Mouse (Mus musculus) T-cell, adult 2 months (primary cell): ENCODE measurements around the gene Taf5l.

Source experiments
- DNase-seq: peaks from one replicate; pipeline ENCODE4 v3.0.0; 2022; ENCODE audit warnings: low spot score

Gene Taf5l

DNA sequence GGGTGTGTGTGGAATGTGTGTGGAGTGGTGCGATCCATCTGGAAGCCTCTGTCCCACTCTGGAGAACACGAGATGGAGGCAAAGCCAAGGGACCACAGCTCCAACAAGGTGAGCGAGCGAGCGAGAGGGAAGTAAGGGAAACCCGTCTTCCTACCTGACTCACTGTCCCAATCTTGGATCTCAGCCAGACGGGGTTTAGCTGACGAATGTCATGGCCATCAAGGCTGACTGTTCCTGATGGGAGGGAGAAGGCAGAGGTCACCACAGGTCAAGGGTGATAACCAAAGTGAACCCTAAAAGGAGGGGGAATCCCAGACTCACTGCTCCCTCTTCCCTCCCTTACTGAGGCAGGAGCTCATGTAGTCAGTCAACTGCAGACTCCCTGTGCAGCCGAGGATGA, 61.1 kb downstream of the Taf5l start:
- DNase-seq = no peak

DNA sequence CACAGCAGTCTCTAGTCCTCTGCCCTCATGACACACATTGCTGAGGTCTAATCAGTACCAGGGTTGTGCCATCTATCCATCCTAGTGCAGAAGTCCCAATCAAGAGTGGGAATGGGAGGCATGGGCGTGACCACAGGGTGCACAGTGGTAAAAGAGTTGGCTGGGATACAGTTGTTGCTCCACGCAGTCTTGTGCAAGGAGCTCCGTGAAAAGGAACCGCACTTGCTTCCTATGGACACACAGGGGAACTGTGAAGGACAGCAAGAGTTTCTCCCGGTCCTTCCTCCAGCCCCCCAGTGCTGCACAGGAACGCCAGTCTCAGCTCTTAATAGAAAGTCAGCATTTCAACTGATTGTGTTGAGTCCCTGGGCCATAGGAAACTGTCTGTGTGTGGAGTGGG, 61.7 kb downstream of the Taf5l start:
- DNase-seq = no peak

DNA sequence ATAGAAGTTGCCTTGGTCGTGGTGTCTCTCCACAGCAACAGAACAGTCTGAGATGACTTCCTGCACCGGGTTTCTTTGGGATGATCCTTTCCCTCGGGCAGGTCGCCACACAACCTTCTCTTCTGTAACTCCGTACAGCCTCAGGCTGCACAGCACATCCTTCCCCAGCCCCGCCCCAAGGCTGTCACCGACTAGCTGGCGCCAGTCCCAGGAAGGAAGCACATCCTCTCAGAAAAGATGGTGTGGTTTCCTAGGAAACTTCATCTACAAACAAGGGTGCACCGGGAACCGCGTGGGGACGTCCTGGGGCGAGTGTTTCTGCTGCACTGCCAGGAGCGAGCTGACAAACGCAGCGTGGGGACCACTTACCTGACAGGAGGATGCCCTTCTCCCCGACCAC, 63.1 kb downstream of the Taf5l start:
- no peak for DNase-seq

DNA sequence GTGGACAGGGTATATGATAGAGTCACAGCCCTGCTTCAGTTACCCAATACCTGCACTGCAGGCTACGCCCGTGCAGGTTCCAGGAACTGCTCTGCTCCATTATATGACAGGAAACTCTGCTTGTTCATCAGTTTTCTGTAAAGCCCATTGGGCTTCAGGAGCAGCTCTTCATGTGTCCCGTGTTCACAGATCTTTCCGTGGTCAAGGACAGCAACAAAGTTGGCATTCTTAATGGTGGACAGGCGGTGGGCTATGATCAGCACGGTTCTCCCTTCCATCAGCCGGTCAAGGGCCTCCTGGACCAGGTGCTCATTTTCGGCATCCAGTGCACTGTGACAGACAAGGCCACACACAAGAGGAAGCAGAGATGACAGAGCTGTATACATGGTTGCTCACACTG, 67.0 kb downstream of the Taf5l start:
- no peak for DNase-seq

- no peak for DNase-seq
Observed at GRCm38 (mm10) chr8:123953686-123954085, 67.5 kb downstream of the Taf5l start.

DNA sequence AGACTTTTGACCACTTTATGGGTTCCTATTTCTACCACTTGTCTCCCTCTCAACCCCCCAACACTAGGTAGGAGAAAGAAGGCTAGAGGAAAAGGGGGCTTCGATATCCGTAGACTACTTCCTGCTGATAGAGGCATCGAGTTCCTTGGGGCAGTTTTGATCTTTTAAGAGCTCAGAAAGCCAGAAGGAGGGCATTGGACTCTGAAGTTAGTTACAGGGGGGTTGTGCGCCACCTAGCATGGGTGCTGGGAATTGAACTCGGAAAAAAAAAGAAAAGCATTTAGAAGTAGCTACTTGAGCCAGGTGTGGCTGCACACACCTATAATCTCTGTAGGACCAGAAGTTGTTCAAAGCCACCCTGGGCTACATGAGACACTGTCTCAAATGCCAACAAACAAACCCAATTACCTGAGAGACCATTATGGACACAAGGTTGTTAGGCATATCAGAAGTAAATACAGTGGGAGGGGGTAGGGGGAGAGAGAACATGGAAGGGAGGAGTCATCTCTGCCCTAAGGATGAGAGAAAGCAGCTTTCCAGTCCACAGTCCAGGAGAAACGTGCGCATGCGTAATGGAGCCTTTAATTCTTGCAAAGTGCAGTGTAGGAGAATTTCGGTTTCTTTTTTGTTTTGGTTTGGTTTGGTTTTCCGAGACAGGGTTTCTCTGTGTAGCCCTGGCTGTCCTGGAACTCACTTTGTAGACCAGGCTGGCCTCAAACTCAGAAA, 71.0 kb downstream of the Taf5l start:
- peak; percentile 72 for DNase-seq

DNA sequence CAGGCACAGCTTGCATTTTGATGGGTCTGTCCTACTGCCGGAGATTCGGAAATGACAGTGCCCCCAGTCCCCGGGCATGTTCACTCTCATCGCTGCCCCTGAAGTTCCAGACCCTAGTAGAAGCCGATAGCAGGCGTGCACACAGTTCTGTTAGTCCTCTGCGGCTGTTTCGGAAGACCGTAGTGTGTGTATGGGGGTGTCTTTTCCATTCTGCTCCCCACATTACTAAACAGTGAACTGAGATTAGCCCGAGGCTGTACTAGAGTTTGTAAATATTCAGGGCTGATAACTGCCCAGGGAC, 71.6 kb downstream of the Taf5l start:
- no peak for DNase-seq

DNA sequence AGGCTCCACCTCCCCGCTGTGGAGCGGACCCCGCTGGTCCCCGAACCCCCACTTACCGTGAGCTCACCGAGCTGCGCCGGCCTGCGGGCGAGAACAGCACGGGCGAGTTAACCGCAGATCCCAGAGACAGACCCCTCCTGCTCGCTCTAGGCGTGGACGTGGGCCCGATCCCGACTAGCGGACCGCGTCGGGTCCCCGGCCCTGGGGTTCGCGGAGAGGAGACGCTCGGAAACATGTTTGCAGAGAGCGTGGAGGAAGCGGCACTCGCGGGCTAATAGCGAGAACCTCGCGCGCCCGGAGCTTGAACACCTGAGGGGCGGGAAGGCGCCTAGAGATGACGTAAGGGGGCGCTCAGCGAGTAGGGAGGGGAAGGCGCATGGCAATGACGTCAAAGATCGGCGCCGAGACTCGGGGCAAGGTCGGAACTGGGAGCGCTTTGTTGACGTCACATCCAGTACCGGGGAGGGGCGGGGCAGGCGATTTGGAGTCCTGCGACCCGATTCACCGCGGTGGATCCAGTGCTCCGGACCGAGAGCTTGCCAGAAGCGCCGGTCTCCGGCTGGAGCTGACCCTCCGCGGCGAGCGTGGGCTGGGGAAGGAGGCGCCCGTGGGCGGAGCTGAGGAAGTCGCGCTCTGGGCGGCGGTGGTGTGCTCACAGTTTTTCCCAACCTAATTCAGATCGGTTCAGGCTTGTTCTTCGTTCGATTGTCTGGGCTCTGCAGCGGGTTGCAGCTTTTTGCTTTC, 72.1 kb downstream of the Taf5l start, which contains the start of gene Nup133:
Gene Nup133 (minus strand): TSS at position 324 of the 744 bp plus-strand sequence.
- peak; percentile 99 for DNase-seq
